Mouse (Mus musculus) megakaryocyte-erythroid progenitor cell, adult 5-6 weeks (primary cell): ENCODE data around the gene Slc9a5. TPM values are rescaled to one million over a fixed set of nuclear protein-coding genes. Genes with fewer than 3 reads are reported as not detected.

Experiments used
- ATAC-seq: replicated peaks from 2 replicates; pipeline ENCODE4 v1.8.0; 2016; ENCODE audit warnings: mild to moderate bottlenecking, inconsistent platforms; ENCODE audit not compliant: severe bottlenecking, poor library complexity, low FRiP score, low TSS enrichment
- total RNA-seq, 2 experiments: library from RNA; stranded (forward) in 1 of 2; stranded (reverse) in 1 of 2; fragments of 200-1000, 215-1000 nt in 1 of 2; fragments of >200 nt in 1 of 2; fragmentation: Nextera tagmentation in 1 of 2; gene quantifications; 2 replicates each; pipeline ENCODE4 v1.2.3; 2014 to 2017

Gene Slc9a5
- total RNA-seq, 2 experiments from 2014 or later = 0.22 TPM; not detected in 1

DNA sequence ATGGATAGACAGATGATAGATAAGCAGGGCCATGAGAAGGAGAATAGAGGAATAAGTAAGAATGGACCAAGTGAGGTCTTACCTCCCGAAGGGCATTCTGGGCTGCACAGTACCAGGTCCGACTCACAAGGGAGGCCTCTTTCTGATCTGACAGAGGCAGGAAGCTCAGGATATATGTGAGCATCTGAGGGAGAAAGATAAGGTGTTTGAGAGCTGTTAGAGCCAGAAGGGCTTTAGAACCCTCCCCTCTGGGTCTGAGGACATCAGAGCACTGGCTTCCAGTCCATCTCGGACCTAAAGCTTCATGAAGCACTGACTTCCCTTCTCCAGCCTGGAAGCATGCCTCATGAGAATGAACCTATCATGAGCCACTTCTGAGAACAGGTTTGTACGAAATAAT, 25.5 kb upstream of the Slc9a5 start:
- ATAC-seq = peak; percentile 64

DNA sequence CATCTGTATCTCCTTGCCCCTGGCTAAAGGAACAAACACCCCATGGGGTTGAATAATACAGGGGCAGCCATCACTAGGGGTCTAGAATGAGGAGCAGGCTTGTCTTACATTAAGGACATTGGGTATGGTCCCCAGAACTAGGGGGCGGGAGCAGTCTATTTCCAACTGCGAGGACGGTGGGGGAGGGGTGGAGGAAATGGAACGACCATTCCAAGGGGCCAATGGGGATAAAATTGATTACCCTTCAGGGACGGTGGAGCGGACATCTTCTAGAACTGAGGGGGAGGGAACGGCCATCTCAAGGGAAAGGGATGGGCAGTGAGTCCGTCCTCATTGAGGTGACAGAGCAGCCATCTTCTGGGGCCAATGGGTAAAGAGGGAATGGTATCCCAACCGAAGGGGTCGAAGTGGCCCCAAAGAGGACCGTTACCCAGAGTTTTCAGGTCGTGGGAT, 23.0 kb upstream of the Slc9a5 start:
- peak; percentile 5; the same call in 1 of the 2 replicates for ATAC-seq

GRCm38 (mm10) chr8:105326141-105326672, 22.4 kb upstream of the Slc9a5 start, which contains the start of the genes Lrrc29 and Tmem208:
Gene Lrrc29 (minus strand): TSS chr8:105326278.
Gene Tmem208 (plus strand): TSS chr8:105326354.
- peak; percentile 86 for ATAC-seq

GRCm38 (mm10) chr8:105326968-105327367, 21.7 kb upstream of the Slc9a5 start:
- no peak for ATAC-seq

DNA sequence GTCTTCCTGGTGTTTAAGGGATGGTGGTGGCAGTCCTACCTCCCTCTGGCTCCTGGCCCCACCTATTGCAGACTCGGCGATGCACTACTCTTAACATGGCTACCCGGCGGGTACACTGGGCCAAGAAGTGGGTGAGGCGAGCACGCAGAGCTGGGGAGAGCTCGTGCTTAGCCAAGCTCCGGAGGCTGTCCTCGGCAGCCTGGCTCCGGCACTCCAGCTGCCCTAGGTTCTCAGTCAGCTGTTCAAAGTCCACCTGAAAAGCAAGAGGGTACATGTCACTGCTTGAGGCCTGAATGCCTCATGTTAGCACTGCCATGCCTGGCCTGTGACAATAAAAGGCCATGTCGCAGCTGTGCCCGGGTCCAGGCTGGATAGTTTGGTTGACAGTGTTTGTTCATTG, 18.3 kb upstream of the Slc9a5 start:
- no peak for ATAC-seq

DNA sequence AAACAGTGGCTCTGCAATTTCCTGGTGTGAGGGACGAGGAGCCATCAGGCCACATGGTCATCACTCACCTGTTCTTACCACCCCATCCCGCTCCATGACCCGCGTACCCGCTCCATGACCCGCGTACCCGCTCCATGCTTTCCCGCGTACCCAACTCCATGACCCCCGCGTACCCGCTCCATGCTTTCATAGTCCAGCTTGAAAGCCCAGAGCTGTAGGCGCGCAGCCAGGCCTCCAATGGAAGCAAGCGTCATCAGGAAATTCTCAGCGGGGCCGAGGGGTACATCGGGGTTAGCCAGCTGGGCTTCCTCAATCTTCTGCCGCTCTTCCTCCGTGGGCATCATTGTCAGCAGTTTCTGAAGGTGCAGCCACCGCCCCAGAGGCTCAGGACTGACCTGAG, 17.2 kb upstream of the Slc9a5 start:
- no peak for ATAC-seq

DNA sequence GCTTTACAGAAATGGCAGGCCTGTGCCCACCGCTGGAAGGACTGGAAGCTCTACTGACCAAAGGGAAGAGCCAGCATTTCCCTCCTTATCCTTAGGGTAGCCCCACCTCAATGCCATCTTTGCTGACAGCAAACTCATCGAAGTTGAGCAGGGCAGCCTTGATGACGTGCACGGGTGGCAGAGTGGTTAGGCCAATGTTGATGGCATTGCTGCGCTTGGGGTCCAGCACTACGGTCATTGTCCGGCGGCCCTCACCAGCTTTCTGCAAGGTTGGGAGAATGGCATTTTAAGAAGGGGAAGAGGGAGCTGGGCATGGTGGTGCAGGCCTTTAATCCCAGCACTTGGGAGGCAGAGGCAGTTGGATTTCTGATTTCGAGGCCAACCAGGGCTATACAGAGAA, 16.7 kb upstream of the Slc9a5 start:
- ATAC-seq = no peak

GRCm38 (mm10) chr8:105332523-105332922, 16.1 kb upstream of the Slc9a5 start:
- ATAC-seq = no peak

- no peak for ATAC-seq
Observed at GRCm38 (mm10) chr8:105336373-105337130, 12.1 kb upstream of the Slc9a5 start.

GRCm38 (mm10) chr8:105338992-105339391, 9.7 kb upstream of the Slc9a5 start:
- no peak for ATAC-seq

GRCm38 (mm10) chr8:105339886-105340635, 8.6 kb upstream of the Slc9a5 start:
- ATAC-seq = peak; percentile 60

DNA sequence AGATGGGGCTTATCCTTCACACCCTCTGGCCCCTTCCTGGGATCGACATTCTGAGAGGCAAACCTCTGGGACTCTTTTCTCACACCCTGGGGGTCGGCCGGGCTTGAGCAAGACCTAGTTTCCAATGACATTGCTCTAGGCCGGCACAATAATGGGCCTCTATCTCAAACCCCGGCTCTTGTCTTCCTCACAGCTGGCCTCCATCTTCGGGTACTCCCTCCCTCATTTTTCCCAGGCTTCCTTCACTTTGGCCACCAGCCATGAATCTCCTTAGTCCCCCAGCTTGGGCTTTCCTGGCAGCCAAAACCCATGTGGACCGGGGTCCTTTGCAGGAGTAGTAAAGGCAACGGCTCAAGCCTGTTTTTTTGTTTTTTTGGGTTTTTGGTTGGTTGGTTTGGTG, 7.2 kb upstream of the Slc9a5 start:
- ATAC-seq = no peak

DNA sequence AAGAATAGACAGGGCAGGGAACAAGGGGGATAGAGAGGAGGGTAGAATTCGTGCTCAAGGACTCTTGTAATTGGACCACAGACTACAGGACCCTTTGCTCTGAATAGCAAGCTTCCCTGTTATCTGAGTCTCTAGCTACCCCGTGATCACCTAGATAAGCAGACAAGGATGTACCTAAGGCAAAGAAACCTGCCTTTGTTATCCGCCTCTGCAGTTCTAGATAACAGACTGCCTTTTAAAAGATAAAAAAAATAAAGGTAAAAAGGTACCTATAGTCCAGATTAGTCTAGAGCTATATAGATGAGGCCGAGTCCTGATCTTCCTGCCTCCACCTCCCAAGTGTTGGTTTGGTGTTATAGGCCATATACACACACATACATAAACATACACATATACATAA, 5.9 kb upstream of the Slc9a5 start:
- no peak for ATAC-seq

- no peak for ATAC-seq
Observed at GRCm38 (mm10) chr8:105343791-105344574, 4.7 kb upstream of the Slc9a5 start.

GRCm38 (mm10) chr8:105345061-105345975, 3.3 kb upstream of the Slc9a5 start:
- no peak for ATAC-seq

- ATAC-seq = no peak
Observed at GRCm38 (mm10) chr8:105346611-105347427, 1.8 kb upstream of the Slc9a5 start.

GRCm38 (mm10) chr8:105347428-105348221, 1.0 kb upstream of the Slc9a5 start, which contains the start of gene Fhod1:
Gene Fhod1 (minus strand): TSS chr8:105347953.
- ATAC-seq = peak; percentile 94
